Mouse (Mus musculus): ENCODE data around the gene Il1f8. TPM values are rescaled to one million over a fixed set of nuclear protein-coding genes. Genes with fewer than 3 reads are reported as not detected.
"Not testable (repeated sequence)": the region's sequence is repeated elsewhere in the genome, so short reads cannot be mapped to it uniquely, and the experiment has no call there.

Il1f8 gene
- polyA plus RNA-seq (2015; fragmentation: Nextera tagmentation; extraction: Ambion mirVana): 0.92 and 2.7 TPM in 2 replicates

- no peaks in the 10 kb centered on the region for H3K4me1 ChIP-seq
- no peak within 1 kb of the TSS for H3K27ac ChIP-seq
- 81% methylated on average over 2 of the region's 2 CpGs for WGBS
- no peak within 1 kb of the TSS for H3K9ac ChIP-seq
- no peak for ATAC-seq (ENCODE audit: insufficient number of reproducible peaks, low FRiP score, low TSS enrichment, low read depth)
- no peak within 1 kb of the TSS for H3K4me3 ChIP-seq
- H3K9me3 ChIP-seq: no peaks in the 10 kb centered on the region
- no peak within 1 kb of the TSS for H3K4me2 ChIP-seq
- H3K27me3 ChIP-seq: no peaks in the 10 kb centered on the region
- no peaks in the 10 kb centered on the region for H3K36me3 ChIP-seq
These were observed at the start of gene Il1f8 for GRCm38 (mm10) chr2:24152861-24153260. Gene Il1f8, plus strand, starts transcription at chr2:24153161.

- Histone ChIP-seq H3K27ac (no peak overlapping the region), H3K4me1 (no peaks in the 10 kb centered on the region), H3K4me2 (no peak overlapping the region), H3K9me3 (no peaks in the 10 kb centered on the region), H3K36me3 (no peaks in the 10 kb centered on the region), H3K4me3 (no peak overlapping the region), H3K27me3 (no peaks in the 10 kb centered on the region), H3K9ac (no peak overlapping the region)
- ATAC-seq (ENCODE audit: insufficient number of reproducible peaks, low FRiP score, low TSS enrichment, low read depth): no peak
- WGBS: 71% methylated on average over 4 of the region's 4 CpGs
These were observed 49.2 kb upstream of the Il1f8 start for GRCm38 (mm10) chr2:24103619-24104289.

GRCm38 (mm10) chr2:24109085-24109484 is 43.9 kb upstream of the Il1f8 start:
- H3K9ac ChIP-seq: no peak overlapping the region
- no peaks in the 10 kb centered on the region for H3K9me3 ChIP-seq
- no peaks in the 10 kb centered on the region for H3K4me1 ChIP-seq
- no peaks in the 10 kb centered on the region for H3K36me3 ChIP-seq
- no peak overlapping the region for H3K27ac ChIP-seq
- ATAC-seq (ENCODE audit: insufficient number of reproducible peaks, low FRiP score, low TSS enrichment, low read depth): no peak
- no peak overlapping the region for H3K4me2 ChIP-seq
- no peak overlapping the region for H3K4me3 ChIP-seq
- no peaks in the 10 kb centered on the region for H3K27me3 ChIP-seq

- H3K4me1 ChIP-seq: no peaks in the 10 kb centered on the region
- no peaks in the 10 kb centered on the region for H3K9me3 ChIP-seq
- H3K4me2 ChIP-seq: no peak overlapping the region
- H3K4me3 ChIP-seq: no peak overlapping the region
- no peak for ATAC-seq (ENCODE audit: insufficient number of reproducible peaks, low FRiP score, low TSS enrichment, low read depth)
- H3K27me3 ChIP-seq: no peaks in the 10 kb centered on the region
- no peak overlapping the region for H3K27ac ChIP-seq
- H3K9ac ChIP-seq: no peak overlapping the region
- WGBS: 87% methylated on average over 1 of the region's 1 CpGs
- H3K36me3 ChIP-seq: no peaks in the 10 kb centered on the region
These were observed 18.6 kb upstream of the Il1f8 start for GRCm38 (mm10) chr2:24134373-24134772.

GRCm38 (mm10) chr2:24181683-24182331 is 28.8 kb downstream of the Il1f8 start:
- H3K4me2 ChIP-seq: peak overlapping the region; percentile 36
- not testable (repeated sequence) for H3K27ac ChIP-seq, H3K36me3 ChIP-seq, H3K27me3 ChIP-seq, H3K4me1 ChIP-seq, H3K9me3 ChIP-seq, H3K9ac ChIP-seq
- peak; percentile 76; the same call in 1 of the 2 replicates for ATAC-seq (ENCODE audit: insufficient number of reproducible peaks, low FRiP score, low TSS enrichment, low read depth)
- WGBS: 7% methylated on average over 14 of the region's 14 CpGs
- H3K4me3 ChIP-seq: peak overlapping the region; percentile 11

- not testable (repeated sequence) for H3K36me3 ChIP-seq; H3K9me3 ChIP-seq; H3K4me1 ChIP-seq; H3K27ac ChIP-seq; ATAC-seq (ENCODE audit: insufficient number of reproducible peaks, low FRiP score, low TSS enrichment, low read depth); H3K9ac ChIP-seq; H3K27me3 ChIP-seq
- 46% methylated on average over 13 of the region's 13 CpGs for WGBS
- peak overlapping the region; percentile 11 for H3K4me3 ChIP-seq
- peak overlapping the region; percentile 36 for H3K4me2 ChIP-seq
These were observed 29.6 kb downstream of the Il1f8 start for GRCm38 (mm10) chr2:24182423-24183147.

- ATAC-seq (ENCODE audit: insufficient number of reproducible peaks, low FRiP score, low TSS enrichment, low read depth); H3K4me1 ChIP-seq; H3K27ac ChIP-seq; H3K9ac ChIP-seq; H3K4me2 ChIP-seq; H3K4me3 ChIP-seq; H3K9me3 ChIP-seq; H3K36me3 ChIP-seq; H3K27me3 ChIP-seq: not testable (repeated sequence)
These were observed 31.1 kb downstream of the Il1f8 start for GRCm38 (mm10) chr2:24184092-24184491.

GRCm38 (mm10) chr2:24186176-24186575 is 33.2 kb downstream of the Il1f8 start, which contains the start of gene Il1f9:
Gene Il1f9, plus strand, starts transcription at chr2:24186476.
- WGBS: 86% methylated on average over 1 of the region's 1 CpGs
- no peak within 1 kb of the TSS for H3K4me2 ChIP-seq
- H3K4me3 ChIP-seq: no peak within 1 kb of the TSS
- H3K9ac ChIP-seq: no peak within 1 kb of the TSS
- H3K4me1 ChIP-seq: peaks cover 6% of the 10 kb centered on the region; the same call in 1 of the 2 replicates
- ATAC-seq (ENCODE audit: insufficient number of reproducible peaks, low FRiP score, low TSS enrichment, low read depth): no peak
- no peaks in the 10 kb centered on the region for H3K36me3 ChIP-seq
- no peaks in the 10 kb centered on the region for H3K27me3 ChIP-seq
- H3K9me3 ChIP-seq: no peaks in the 10 kb centered on the region
- H3K27ac ChIP-seq: no peak within 1 kb of the TSS

- Histone ChIP-seq H3K36me3 (no peaks in the 10 kb centered on the region), H3K4me1 (no peaks in the 10 kb centered on the region), H3K27ac (no peak overlapping the region), H3K9ac (no peak overlapping the region), H3K27me3 (no peaks in the 10 kb centered on the region), H3K4me3 (no peak overlapping the region), H3K4me2 (no peak overlapping the region), H3K9me3 (no peaks in the 10 kb centered on the region)
- ATAC-seq (ENCODE audit: insufficient number of reproducible peaks, low FRiP score, low TSS enrichment, low read depth): no peak
- WGBS: 60% methylated on average over 6 of the region's 6 CpGs
These were observed 34.6 kb downstream of the Il1f8 start for GRCm38 (mm10) chr2:24187585-24187984.

GRCm38 (mm10) chr2:24188189-24188588 is 35.2 kb downstream of the Il1f8 start:
- no peak for ATAC-seq (ENCODE audit: insufficient number of reproducible peaks, low FRiP score, low TSS enrichment, low read depth)
- Histone ChIP-seq H3K27me3 (no peaks in the 10 kb centered on the region), H3K9ac (no peak overlapping the region), H3K4me2 (no peak overlapping the region), H3K9me3 (no peaks in the 10 kb centered on the region), H3K27ac (no peak overlapping the region), H3K36me3 (no peaks in the 10 kb centered on the region), H3K4me1 (no peaks in the 10 kb centered on the region), H3K4me3 (no peak overlapping the region)
- WGBS: 72% methylated on average over 1 of the region's 1 CpGs
